Mouse (Mus musculus) limb, embryonic 14.5 days (tissue): ENCODE data around the gene D17Wsu92e. TPM values are rescaled to one million over a fixed set of nuclear protein-coding genes. Genes with fewer than 3 reads are reported as not detected.
A peak's percentile ranks its signal among the peaks of the same experiment; 100 is the strongest.

Experiments
- ATAC-seq: fragments of 200-750 bp; cut with Nextera tagmentation; 2 replicates; pipeline ENCODE4 v1.8.0; 2017; ENCODE audit warnings: low read depth, moderate number of reproducible peaks, moderate TSS enrichment; ENCODE audit not compliant: low FRiP score
- DNase-seq: peaks from one replicate; pipeline ENCODE4 v3.0.0-alpha.2; 2015; ENCODE audit warnings: low spot score
- H3K27ac ChIP-seq: fragments of 300-500 bp; sonication (generic); replicated peaks from 2 replicates; pipeline ENCODE4 v1.5.1; 2014; ENCODE audit warnings: low read depth, mild to moderate bottlenecking, low read length, moderate library complexity, mixed read lengths
- H3K27me3 ChIP-seq: fragments of 300-500 bp; sonication (generic); 2 replicates; pipeline ENCODE4 v1.6.1; 2014; ENCODE audit warnings: low read length, mixed read lengths; ENCODE audit not compliant: control insufficient read depth, insufficient read depth
- H3K36me3 ChIP-seq: fragments of 300-500 bp; sonication (generic); 2 replicates; pipeline ENCODE4 v1.6.1; 2014; ENCODE audit warnings: mild to moderate bottlenecking, low read length, moderate library complexity, mixed read lengths; ENCODE audit not compliant: control insufficient read depth, insufficient read depth
- H3K4me1 ChIP-seq: fragments of 300-500 bp; sonication (generic); 2 replicates; pipeline ENCODE4 v1.6.1; 2014; ENCODE audit warnings: antibody characterized with exemption, low read length, mixed read lengths; ENCODE audit not compliant: control insufficient read depth, insufficient read depth
- H3K4me2 ChIP-seq: fragments of 300-500 bp; sonication (generic); replicated peaks from 2 replicates; pipeline ENCODE4 v1.6.1; 2014; ENCODE audit warnings: low read depth, mild to moderate bottlenecking, low read length, moderate library complexity; ENCODE audit not compliant: severe bottlenecking
- H3K4me3 ChIP-seq: fragments of 300-500 bp; sonication (generic); replicated peaks from 2 replicates; pipeline ENCODE4 v1.5.1; 2014; ENCODE audit warnings: low read length
- H3K9ac ChIP-seq: fragments of 300-500 bp; sonication (generic); 2 replicates; pipeline ENCODE4 v1.6.1; 2014; ENCODE audit warnings: mild to moderate bottlenecking, low read depth, low read length, moderate library complexity; ENCODE audit not compliant: severe bottlenecking
- H3K9me3 ChIP-seq: fragments of 300-500 bp; sonication (generic); 2 replicates; pipeline ENCODE4 v1.6.1; 2016; ENCODE audit warnings: low read length; ENCODE audit not compliant: control insufficient read depth
- POLR2A ChIP-seq: fragments of 200-500 bp; IDR thresholded peaks from 2 replicates; pipeline ENCODE4 v1.8.0; 2012; ENCODE audit warnings: inconsistent platforms, mild to moderate bottlenecking, moderate library complexity, borderline replicate concordance; ENCODE audit not compliant: insufficient read depth, insufficient read length; ENCODE audit errors: extremely low read depth
- WGBS: fragments of 180-500 bp; shearing (Covaris S2); extraction: QIAGEN DNeasy Blood & Tissue Kit; methylation state at CpG from one replicate; pipeline ENCODE4 v1.1.7; 2014; 5-methylcytosine and 5-hydroxymethylcytosine counted together
- polyA plus RNA-seq, 2 experiments: library from polyadenylated mRNA; depleted of rRNA in 1 of 2; stranded (reverse) in 1 of 2; unstranded in 1 of 2; fragments of >200 nt; fragmentation: Nextera tagmentation in 1 of 2; extraction: Ambion mirVana in 1 of 2; gene quantifications; 2 replicates each; pipeline versions ENCODE4 v1.2.1 to v1.2.3; 2012 to 2014

D17Wsu92e gene
- 60.1 and 65.2 TPM in 2 replicates for polyA plus RNA-seq (2012; rRNA removed)
- polyA plus RNA-seq (2014; fragmentation: Nextera tagmentation; extraction: Ambion mirVana), result 20.3 and 21.3 TPM in 2 replicates

DNA sequence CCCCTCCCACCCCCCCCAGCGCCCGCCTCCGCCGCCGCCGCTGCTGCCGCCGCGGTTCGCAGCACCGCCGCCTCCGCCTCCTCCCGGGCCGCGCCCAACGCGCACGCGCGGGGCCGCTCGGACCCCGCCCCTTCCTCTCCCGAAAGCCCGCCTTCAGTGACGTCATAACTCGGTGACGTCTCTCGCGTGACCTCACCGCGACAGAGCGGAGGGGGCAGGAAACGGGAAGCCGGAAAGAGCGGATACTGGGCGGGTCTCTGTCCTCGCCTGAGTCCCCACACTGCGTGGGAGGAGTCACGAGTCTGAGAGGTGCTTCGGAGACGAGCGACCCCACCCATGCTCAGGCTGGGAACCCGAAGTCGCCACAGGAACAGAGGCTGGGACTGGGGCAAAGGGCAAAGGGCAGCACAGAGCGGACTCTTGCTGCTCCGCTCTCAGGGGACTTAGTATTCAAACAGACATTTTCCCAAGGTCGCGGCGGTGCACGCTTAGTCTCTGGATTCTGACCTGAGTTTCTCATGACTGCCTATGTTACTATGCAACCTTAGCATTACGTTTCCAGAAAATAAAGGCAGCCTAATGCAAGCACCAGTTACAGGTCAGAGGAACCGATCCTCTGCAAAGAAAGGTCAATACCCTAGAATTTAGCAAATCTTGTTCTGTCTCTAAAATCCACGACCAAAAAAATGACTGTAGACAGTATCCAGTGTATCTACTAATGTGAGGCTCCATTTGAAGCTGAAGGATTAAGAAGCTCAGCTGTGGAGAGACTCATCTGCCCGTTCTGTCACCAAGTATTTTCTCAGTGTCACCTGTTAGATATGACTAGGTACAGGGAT is at the start of gene D17Wsu92e:
Gene D17Wsu92e (minus strand): TSS at position 81 of the 839 bp plus-strand sequence.
- Histone ChIP-seq H3K27ac (peak within 1 kb of the TSS; percentile 81), H3K4me1 (peaks cover 17% of the 10 kb centered on the region), H3K36me3 (no peaks in the 10 kb centered on the region), H3K9me3 (no peaks in the 10 kb centered on the region), H3K9ac (peak within 1 kb of the TSS; percentile 92), H3K27me3 (no peaks in the 10 kb centered on the region), H3K4me2 (peak within 1 kb of the TSS; percentile 88), H3K4me3 (peak within 1 kb of the TSS; percentile 95)
- DNase-seq (peak; percentile 97), ATAC-seq (peak; percentile 97)
- peak; percentile 77; the same call in 1 of the 2 replicates for TF ChIP-seq POLR2A
- 3% methylated on average over 32 of the region's 56 CpGs for WGBS

DNA sequence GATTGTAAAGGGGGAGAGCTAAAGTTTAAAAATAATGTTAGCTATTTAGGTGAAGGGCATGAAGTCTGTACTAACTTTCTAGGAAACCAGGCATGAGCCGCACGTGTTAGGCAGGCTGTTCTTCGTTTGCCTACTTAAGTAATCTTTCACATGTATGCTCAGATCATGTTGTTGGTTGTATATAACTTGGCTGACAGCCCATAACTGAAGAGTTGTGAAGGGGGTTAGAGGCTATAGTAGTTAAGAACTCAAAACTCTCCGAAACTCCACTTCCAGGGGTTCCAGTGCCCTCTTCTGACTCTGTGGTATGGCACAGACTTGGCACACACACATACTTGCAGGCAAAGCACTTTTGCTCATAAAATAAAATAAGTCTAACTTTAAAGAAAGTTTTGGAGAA is 46.3 kb upstream of the D17Wsu92e start:
- Histone ChIP-seq H3K4me3 (no peak overlapping the region), H3K9ac (no peak overlapping the region), H3K36me3 (0 out of 2 replicates have a peak, but pooled peaks cover 5% of the 10 kb centered on the region), H3K27ac (no peak overlapping the region), H3K27me3 (no peaks in the 10 kb centered on the region), H3K4me1 (no peaks in the 10 kb centered on the region), H3K9me3 (no peaks in the 10 kb centered on the region), H3K4me2 (no peak overlapping the region)
- 81% methylated on average over 4 of the region's 4 CpGs for WGBS
- ATAC-seq (no peak), DNase-seq (no peak)
- TF ChIP-seq POLR2A, result no peak

DNA sequence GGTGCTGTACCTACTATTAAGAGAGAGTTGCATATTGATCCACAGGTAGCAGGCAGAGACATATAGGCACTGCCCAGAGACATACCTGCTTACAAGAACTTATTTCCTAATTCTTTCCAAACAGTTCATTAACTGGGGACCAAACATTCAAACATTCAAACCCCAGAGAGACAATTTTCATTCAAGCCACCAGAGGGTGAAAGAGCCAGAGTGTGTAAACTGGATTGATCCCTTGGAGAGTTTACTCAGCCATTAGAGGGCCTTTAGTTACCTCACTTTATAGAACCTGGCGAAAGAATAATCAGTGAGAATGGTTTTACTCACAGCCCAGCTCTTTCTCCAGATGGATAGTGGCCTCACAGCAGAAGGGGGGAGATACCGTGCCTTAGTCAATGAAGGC is 45.0 kb upstream of the D17Wsu92e start:
- Histone ChIP-seq H3K4me3 (no peak overlapping the region), H3K27ac (no peak overlapping the region), H3K4me2 (no peak overlapping the region), H3K4me1 (no peaks in the 10 kb centered on the region), H3K36me3 (0 out of 2 replicates have a peak, but pooled peaks cover 5% of the 10 kb centered on the region), H3K9me3 (no peaks in the 10 kb centered on the region), H3K9ac (no peak overlapping the region), H3K27me3 (no peaks in the 10 kb centered on the region)
- DNase-seq, result no peak
- ATAC-seq, result no peak
- WGBS, result 79% methylated on average over 2 of the region's 2 CpGs
- TF ChIP-seq POLR2A, result no peak

DNA sequence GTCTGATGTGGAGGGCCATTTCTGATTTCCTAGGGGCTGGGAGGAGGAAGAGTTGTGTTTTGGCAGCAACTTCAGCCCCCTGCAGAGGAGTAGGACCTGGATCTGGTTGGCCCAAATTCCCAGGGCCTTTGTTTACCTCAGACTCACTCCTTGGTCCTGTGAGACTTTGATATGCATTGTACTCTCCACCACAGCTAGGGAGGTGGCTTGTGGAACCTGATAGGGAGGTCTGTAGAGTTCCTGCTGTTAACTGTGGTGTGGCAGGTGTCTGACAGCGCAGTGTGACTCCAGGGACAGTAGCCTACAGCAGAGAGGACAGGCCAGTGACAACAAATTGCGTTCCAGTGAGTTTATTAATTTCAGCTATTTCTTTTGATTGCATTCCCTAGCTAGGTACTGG is 38.7 kb upstream of the D17Wsu92e start:
- DNase-seq, result no peak

DNA sequence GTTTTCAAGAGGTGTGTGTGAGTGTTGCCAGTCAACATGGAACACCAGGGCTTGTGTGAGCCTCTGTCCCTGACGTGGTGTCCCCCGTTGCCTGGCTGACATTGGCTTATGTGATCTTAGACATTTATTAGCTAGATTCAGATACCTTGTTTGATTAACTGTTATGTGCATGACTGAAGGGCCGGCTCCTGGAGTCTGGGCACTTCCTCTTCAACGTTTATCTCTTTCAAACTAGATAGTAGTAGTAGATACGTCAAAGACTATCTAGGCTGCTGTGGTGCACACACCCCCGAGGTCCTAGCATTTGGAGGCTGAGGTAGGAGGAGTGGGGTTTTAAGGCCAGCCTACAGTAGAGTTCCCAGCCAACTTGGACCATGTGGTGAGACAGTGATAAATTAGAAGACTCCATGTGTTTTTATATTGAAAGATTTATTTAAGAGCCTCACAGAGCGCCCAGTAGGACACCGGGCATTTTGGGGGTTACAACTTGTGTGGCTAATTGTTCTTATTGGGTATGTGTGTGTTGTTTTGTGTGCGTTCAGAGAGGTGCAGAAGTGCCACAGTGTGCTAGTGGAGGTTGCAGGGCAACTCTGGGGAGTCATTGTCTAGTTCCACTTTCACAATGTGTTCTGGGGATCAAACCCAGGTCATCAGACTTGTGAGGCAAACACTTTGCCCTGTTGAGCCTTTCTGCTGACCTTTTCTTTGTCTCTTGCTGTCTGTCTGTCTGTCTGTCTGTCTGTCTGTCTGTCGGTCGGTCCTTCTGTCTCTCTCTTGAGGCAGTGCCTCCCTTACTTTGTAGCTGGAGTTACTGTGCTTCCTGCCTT is 37.4 kb upstream of the D17Wsu92e start:
- Histone ChIP-seq H3K27ac (no peak overlapping the region), H3K9ac (peak overlapping the region; percentile 88), H3K9me3 (no peaks in the 10 kb centered on the region), H3K4me1 (peaks cover 15% of the 10 kb centered on the region), H3K4me2 (peak overlapping the region; percentile 57), H3K4me3 (peak overlapping the region; percentile 90), H3K27me3 (no peaks in the 10 kb centered on the region), H3K36me3 (peaks cover 11% of the 10 kb centered on the region)
- ATAC-seq, result no peak
- no peak for TF ChIP-seq POLR2A
- no peak for DNase-seq
- 46% methylated on average over 11 of the region's 11 CpGs for WGBS

More for the DNA sequence above, 38.7 kb upstream of the D17Wsu92e start:
- no peak for TF ChIP-seq POLR2A
- no peak for ATAC-seq
- Histone ChIP-seq H3K9ac (no peak overlapping the region), H3K9me3 (no peaks in the 10 kb centered on the region), H3K36me3 (peaks cover 3% of the 10 kb centered on the region), H3K4me2 (no peak overlapping the region), H3K27me3 (no peaks in the 10 kb centered on the region), H3K27ac (no peak overlapping the region), H3K4me3 (no peak overlapping the region), H3K4me1 (peaks cover 15% of the 10 kb centered on the region)
- 41% methylated on average over 2 of the region's 2 CpGs for WGBS
